Mouse (Mus musculus) layer of hippocampus, adult 2 months (tissue): ENCODE data around the gene Ssr1. TPM values are rescaled to one million over a fixed set of nuclear protein-coding genes. Genes with fewer than 3 reads are reported as not detected.

Experiments
- DNase-seq, 2 experiments: peaks; one replicate each; pipeline ENCODE4 v3.0.0; 2022; ENCODE audit warnings: low spot score in 2 of 2
- H3K27ac ChIP-seq: fragments of 200-600 bp; 2 replicates; pipeline ENCODE4 v1.8.1; 2022
- H3K4me3 ChIP-seq: fragments of 200-600 bp; 2 replicates; pipeline ENCODE4 v1.8.1; 2022; ENCODE audit warnings: mild to moderate bottlenecking
- CTCF ChIP-seq: fragments of 200-600 bp; conservative IDR thresholded peaks from 2 replicates; pipeline ENCODE4 v1.8.1; 2022; ENCODE audit warnings: antibody characterized with exemption, mild to moderate bottlenecking, moderate library complexity
- total RNA-seq, 2 experiments: library from RNA; stranded (reverse); gene quantifications; 2 replicates each; pipeline ENCODE4 v1.2.3; 2021

Ssr1 gene
- total RNA-seq, 2 experiments from 2014 or later = 86.8 to 92.0 TPM

DNA sequence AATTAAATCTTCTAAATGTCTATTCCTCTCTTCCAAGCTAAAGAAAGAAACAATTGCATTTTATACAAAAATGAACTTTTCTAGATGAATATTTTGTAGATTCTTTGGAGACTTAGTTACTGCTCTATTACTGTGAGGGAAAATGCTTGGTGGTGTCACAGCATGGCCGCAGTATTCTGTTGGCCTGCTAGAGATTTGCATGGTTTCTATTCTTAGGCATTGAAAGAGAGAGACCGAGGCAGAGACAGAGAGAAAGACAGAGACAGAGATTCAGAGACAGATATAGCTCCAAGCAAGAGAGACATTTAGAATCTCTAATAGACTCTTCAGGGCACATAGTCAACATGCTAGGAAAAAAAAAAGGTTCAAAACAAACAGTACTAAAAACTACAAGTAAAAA lies 14.0 kb upstream of the Ssr1 start:
- no peak overlapping the region for H3K27ac ChIP-seq
- H3K4me3 ChIP-seq = no peak overlapping the region

DNA sequence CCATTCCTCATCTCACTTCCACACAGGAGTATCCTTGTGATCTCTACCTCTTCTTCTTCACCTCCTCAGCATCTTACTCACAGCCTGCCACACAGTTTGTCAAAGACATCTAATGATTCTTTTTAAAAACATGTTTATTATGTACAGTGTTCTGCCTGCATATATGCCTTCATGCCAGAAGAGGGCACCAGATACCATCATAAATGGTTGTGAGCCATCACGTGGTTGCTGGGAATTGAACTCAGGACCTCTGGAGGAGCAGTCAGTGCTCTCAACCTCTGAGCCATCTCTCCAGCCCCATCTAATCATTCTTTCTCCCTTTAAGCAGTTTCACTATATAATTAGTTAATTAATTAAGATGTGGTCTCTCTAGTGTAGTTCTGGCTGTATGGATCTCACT lies 8.4 kb upstream of the Ssr1 start:
- TF ChIP-seq CTCF = peak; percentile 51
- no peak for DNase-seq
- Histone ChIP-seq H3K27ac (no peak overlapping the region), H3K4me3 (no peak overlapping the region)

More for the DNA sequence above, 14.0 kb upstream of the Ssr1 start:
- DNase-seq = no peak
- no peak for TF ChIP-seq CTCF

DNA sequence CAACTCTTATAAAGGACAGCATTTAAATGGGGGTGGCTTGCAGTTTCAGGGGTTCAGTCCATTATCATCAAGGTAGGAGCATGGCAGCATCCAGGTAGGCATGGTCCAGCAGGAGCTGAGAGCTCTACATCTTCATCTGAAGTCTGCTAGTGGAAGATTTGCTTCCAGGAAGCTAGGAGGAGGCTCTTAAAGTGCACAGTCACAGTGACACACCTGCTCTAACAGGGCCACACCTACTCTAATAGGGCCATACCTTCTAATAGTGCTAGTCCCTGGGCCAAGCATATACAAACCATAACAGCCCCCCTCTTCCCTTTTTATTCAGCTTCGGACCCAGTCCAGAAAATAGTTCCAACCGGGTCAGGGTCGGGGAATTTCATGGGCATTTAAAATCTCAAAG lies 5.7 kb upstream of the Ssr1 start:
- H3K4me3 ChIP-seq = no peak overlapping the region
- H3K27ac ChIP-seq = no peak overlapping the region
- TF ChIP-seq CTCF = no peak
- no peak for DNase-seq

DNA sequence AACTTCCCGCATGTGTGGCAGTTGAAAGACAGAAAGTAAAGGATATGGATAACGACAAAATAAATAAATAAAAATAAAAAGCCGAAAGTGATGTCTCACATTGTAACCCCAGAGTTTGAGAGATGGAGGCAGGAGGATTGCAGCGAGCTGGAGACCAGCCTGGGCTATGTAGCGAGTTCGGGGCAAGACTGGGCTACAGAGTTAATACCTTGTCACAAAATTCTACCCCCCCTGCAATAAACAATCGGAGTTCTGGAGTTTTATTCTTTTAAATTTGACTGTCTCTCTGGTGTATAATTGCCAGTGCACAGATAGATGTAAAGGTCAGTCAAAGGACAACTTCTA lies 360 bp upstream of the Ssr1 start:
- DNase-seq = no peak
- peak overlapping the region; percentile 67 for H3K4me3 ChIP-seq
- TF ChIP-seq CTCF = no peak
- peak overlapping the region; percentile 94 for H3K27ac ChIP-seq

DNA sequence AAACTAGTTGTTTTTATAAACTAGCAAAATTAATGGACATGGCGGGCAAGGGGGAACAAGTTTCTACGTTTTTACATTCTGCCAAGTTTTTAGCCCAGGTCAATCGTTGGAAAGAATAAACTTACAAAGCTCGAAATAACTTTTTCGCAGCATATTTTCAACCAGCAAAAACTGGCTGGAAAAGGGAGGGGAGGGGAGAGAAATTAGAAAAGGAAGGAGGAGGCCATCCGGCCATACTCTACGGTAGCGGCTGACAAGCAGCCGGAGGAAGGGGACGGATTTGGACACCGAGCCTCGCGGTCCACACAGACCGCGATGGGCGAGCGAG lies 677 bp downstream of the Ssr1 start:
- Histone ChIP-seq H3K4me3 (peak overlapping the region; percentile 67), H3K27ac (peak overlapping the region; percentile 94)
- TF ChIP-seq CTCF = no peak
- DNase-seq = no peak

DNA sequence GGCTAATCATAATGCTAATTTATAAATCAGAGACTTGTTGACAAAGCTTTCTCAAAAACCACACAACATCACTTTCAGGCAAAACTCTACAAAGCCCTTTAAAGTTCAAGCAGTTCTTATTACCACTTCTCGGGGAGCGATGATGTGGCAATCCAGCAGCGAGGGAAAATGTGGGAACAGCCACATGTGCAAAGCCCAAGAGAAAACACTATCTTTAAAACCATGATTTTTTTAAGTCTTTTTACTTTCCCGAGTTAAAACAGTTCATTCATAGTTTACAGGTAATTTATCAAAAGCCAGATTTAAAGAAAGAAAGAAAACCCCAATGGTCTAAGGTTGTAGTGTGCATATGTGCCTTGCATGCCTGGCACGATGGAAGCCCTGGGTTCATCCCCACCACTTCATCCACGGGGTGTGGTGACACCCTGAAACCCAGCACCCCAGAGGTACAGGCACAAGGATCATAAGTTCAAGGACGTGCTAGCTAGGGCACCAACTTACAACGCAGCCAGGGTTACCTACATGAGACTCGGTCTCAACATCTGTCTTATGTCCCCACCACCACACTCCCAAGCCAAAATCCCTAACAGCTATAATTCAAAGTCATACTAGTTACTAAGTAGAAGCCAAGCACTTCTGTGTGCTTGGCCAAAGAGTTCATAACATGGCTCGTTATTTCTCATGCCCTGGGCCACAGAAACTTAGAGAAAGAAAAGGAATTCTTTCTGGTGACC lies 1.2 kb downstream of the Ssr1 start:
- DNase-seq = no peak
- H3K4me3 ChIP-seq = peak overlapping the region; percentile 67
- TF ChIP-seq CTCF = no peak
- peak overlapping the region; percentile 94 for H3K27ac ChIP-seq

DNA sequence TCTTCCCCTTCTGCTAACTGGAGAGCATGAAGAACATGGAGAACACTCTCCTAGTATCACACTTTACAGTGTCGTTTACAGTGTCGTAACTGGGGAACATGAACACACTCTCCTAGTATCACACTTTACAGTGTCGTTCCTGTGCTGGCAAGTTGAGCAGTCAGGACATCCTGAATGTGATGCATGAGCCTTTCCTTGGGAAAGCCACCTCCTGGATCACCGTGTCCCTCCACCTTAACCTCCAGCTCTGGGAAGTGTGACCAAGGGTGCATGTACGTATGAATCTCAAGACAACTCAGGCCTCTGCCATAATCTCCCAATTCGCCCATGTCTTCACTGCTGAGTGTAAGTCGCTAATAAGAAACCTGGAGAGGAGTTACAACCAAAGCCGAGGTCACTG lies 4.3 kb downstream of the Ssr1 start:
- TF ChIP-seq CTCF = no peak
- no peak overlapping the region for H3K4me3 ChIP-seq
- H3K27ac ChIP-seq = no peak overlapping the region
- no peak for DNase-seq

DNA sequence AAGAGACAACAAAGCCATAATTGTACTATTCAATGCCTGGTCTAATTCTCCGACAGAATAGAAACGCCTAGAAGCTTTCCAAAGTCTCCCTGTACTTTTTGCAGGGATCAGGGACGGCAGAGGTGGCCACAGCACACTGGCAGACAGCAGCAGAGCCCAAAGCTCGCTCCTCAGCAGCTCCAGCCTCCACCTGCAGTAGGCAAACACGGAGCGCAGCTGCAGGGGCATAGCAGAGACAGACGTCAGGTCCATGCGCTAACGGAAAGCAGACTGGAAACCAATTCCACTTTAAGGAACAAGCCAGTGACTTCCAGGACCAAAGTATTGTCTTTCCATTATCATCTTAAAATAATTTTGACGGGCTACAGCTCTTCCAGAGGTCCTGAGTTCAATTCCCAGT lies 7.9 kb downstream of the Ssr1 start:
- TF ChIP-seq CTCF = no peak
- H3K27ac ChIP-seq = no peak overlapping the region
- no peak for DNase-seq
- no peak overlapping the region for H3K4me3 ChIP-seq

DNA sequence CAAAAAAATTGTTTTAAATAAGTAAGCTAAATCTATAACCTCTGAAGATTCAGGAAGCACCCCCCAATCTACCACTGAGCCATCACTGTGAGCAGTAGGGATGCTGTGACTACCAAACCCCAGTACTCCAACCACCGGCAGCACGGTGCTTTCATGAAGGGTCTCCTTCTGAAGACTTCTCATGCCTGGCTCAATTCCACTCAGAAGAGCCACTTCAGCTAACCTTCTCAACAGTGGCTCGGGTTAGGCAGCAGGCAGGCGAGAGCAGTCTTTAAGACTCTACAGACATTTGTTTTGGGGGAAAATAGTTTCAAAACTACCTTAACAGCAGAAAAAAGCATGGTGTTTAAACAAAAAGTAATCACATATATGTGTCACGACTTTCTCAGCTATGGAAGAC lies 13.0 kb downstream of the Ssr1 start:
- Histone ChIP-seq H3K4me3 (no peak overlapping the region), H3K27ac (no peak overlapping the region)
- TF ChIP-seq CTCF = no peak
- DNase-seq = no peak

DNA sequence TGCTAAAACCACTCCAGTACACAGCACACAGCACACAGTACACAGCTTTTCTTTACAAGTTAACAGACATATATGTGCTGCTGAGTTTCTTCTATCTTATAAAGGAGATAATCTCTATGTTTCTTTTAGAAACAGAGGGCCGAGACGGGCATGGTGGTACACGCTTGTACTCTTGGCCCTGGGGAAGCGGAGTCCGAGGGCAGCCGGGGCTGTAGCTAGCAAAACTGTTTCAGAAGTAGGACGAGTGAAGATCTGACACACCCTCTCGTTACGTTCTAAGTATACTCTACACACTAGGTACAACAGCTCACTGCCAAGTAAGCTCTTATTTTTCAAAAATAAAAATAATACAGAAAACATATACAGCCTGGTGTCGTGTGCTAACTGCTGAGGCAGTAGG lies 13.7 kb downstream of the Ssr1 start:
- Histone ChIP-seq H3K27ac (no peak overlapping the region), H3K4me3 (no peak overlapping the region)
- no peak for DNase-seq
- no peak for TF ChIP-seq CTCF

DNA sequence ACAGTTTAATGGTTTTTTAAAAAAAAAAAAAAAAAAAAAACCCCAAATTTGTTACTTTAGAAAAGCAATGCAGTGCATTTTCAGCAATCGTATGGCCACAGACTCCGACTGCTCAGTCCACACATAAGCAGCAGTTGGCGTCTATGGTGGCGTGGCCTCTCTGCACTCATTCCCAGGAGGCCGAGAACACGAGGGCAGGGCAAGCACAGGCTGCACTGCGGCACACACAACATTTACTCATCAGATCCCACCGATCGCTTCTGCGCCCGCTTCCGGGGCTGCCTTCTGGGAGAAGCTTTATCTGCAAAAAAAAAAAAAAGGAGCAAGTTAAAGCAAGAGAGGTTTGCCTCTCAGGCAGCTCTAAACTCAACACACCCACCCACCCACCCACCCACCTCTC lies 14.5 kb downstream of the Ssr1 start:
- no peak for DNase-seq
- no peak for TF ChIP-seq CTCF
- Histone ChIP-seq H3K4me3 (no peak overlapping the region), H3K27ac (no peak overlapping the region)

DNA sequence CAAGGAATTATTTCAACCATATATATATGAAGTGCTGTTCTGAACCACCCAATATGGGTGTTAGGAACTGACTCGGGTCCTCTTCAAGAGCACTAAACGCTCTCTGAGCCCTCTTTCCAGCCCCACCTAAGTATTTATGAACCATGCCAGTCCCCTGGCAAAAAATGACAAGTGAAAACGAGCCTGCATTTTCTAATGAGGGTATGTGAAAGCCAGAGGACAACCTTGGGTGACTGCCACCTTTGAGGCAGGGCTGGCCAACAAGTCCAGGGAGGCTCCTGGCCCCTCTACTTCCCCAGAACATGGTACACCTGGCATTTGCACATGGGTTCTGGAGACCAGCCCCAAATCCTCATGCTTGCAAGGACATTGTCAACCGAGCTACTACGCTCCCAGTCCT lies 19.3 kb downstream of the Ssr1 start:
- no peak overlapping the region for H3K27ac ChIP-seq
- DNase-seq = no peak
- no peak for TF ChIP-seq CTCF
- H3K4me3 ChIP-seq = no peak overlapping the region

DNA sequence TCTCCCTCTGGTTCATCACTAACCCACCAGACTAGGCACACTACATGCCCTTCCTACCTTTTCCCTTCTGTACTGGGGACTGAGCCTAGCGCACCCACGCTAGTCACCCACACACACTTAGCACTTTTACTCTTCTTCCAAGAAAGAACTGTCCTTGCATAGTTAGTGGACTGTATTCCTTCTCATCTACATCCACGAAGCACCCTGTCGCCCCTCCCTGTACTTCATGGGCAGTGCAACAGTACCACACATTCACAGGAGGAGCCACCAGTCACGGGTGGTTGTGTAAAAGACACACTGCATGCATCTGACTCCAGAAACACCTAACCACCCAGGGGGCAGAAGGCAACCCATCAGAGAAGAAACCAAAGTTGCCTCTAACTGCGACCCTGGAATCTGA lies 20.0 kb downstream of the Ssr1 start:
- H3K27ac ChIP-seq = no peak overlapping the region
- no peak overlapping the region for H3K4me3 ChIP-seq
- DNase-seq = no peak
- no peak for TF ChIP-seq CTCF

DNA sequence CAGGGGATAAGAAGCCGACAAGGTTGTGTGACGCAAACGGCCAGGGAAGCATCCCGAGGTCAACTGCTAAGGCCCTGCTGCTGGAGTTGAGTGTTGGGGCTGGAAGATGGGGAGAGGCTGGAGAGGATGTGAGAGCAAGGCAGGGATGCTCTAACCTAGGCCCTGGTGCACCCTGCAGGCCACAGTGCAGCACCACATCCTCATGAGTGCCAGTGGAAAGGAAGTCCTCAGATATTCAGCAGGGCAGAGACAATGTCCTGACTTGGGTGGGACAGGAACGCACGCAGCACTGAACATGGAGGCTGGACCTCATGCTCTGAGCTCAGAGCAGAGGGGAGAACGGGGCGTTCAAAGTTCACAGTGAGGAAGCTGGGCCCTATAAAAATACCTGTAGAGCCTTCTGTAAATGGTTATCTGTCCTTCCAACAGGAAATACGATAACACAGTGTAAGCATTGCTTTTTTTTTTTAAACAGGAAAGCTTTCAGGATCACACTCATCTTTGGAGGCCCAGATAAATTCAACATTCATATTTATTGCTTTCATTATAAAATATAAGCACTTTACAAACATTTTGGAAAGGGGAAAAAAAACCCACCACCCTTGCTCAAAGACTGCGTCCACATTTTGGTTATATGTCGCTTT lies 23.0 kb downstream of the Ssr1 start:
- DNase-seq = no peak
- peak; percentile 51 for TF ChIP-seq CTCF
- no peak overlapping the region for H3K27ac ChIP-seq

More for the DNA sequence above, 23.0 kb downstream of the Ssr1 start:
- H3K4me3 ChIP-seq = no peak overlapping the region
